Mouse (Mus musculus) liver, adult 2 months (tissue): Measurements from ENCODE around the gene Naa15.

Source experiments
- CTCF ChIP-seq: fragments of 200-500 bp; IDR thresholded peaks from 2 replicates; pipeline ENCODE4 v1.5.1; 2011; ENCODE audit warnings: low read depth, low read length, control low read depth
- POLR2A ChIP-seq: fragments of 200-500 bp; IDR thresholded peaks from 2 replicates; pipeline ENCODE4 v1.6.1; 2011; ENCODE audit warnings: low read length, control low read depth; ENCODE audit not compliant: insufficient read depth; ENCODE audit errors: extremely low read depth

DNA sequence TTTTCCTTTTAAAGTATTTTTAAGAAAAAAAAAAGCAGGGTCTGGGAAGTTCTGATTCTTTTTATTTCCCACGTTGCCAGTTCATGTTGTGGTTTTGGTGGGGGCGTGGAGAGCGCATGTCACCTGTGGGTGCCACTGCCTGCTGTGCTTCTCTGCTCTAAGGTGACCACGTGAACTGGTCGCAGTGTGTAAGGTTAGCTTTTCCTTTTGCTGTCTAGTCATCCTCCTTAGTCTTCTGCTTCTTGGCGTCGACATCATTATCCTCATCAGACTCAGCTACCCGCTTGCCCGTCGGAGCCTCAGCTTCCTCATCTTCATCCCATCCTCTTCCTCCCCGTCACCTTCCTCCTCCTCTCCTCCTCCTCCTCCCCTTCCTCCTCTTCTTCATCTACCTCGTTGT is 12.3 kb upstream of the Naa15 start:
- TF ChIP-seq POLR2A (no peak), CTCF (no peak)
